12 mouse cellular contexts compared by ENCODE assay signal in the genomic region with DNA sequence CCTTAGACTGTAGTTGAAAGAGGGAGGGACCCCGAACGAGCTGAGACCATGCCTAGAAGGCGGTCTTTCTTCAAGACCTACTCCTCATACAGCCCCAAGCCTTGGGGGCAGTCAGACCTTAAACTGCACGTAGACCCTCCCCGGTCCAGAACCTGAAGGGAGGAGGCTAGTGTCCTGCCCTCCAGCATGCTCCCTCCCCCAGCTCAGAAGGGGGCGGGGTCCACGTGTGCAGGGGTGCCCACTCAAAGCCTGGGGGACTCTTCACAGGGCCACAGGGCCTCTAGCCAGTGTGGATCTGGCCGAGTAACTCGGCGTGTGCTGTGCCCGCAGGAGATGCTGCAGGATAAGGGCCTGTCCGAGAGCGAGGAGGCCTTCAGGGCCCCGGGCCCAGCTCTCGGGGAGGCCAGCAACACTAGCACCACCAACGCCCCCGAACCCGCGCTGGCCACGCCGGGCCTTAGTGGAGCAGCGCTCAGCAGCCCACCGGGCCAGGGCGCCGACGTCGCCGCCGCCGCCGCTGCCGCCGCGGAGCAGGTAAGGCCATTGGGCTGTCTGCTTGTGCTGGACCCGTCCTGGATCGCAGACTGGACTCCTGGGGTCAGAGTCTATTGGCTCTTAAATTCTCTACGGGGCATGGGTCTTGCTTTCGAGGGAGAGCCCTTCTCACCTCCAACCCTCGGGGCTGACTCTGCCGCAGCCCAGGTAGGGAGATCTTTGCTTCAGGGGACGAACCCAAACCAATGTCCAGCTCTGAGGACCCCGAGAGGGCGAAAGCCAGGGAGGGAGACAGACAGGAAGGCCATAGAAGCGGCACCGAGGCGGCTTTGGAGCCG. TPM values are rescaled to one million over a fixed set of nuclear protein-coding genes. Genes with fewer than 3 reads are reported as not detected.
DNase-seq lines count a peak whose midpoint lies in the region; ATAC-seq and TF ChIP-seq lines count a peak whose summit lies in the region.
"Had no signal": no experiment of that assay in that cellular context is flagged by ENCODE, and none has a peak within 500 bp of the region (broad histone marks: within the 10 kb centered on the region; RNA-seq: fewer than 3 reads in every experiment).

No protein-coding gene starts in this region.

- no peaks in the 10 kb centered on the region for H3K36me3 ChIP-seq in heart, embryonic 16.5 days (ENCODE audit: control insufficient read depth, insufficient read depth)
- no peaks in the 10 kb centered on the region for H3K36me3 ChIP-seq in midbrain, embryonic 12.5 days
- no peaks in the 10 kb centered on the region for H3K36me3 ChIP-seq in midbrain, postnatal 0 days (ENCODE audit: insufficient read depth, low read length)
- no peaks in the 10 kb centered on the region for H3K36me3 ChIP-seq in forebrain, embryonic 10.5 days (replicated peaks)

- H3K9ac ChIP-seq in heart, embryonic 16.5 days (ENCODE audit: low read length) = no peak overlapping the region
- H3K9ac ChIP-seq in midbrain, embryonic 12.5 days (replicated peaks) = no peak overlapping the region
- H3K9ac ChIP-seq in midbrain, postnatal 0 days (replicated peaks; ENCODE audit: low read length, poor library complexity, severe bottlenecking) = no peak overlapping the region

- 0 out of 2 replicates have a peak, but pooled peaks have one; percentile 27 for TF ChIP-seq POLR2A in olfactory bulb, adult 2 months (IDR thresholded peaks at IDR 0.05; ENCODE audit: insufficient read depth, low read depth, low read length)

- no peak overlapping the region for H3K27ac ChIP-seq in heart, embryonic 16.5 days (ENCODE audit: low read length)
- H3K27ac ChIP-seq in midbrain, embryonic 12.5 days (replicated peaks) = no peak overlapping the region
- H3K27ac ChIP-seq in midbrain, postnatal 0 days (ENCODE audit: low read depth, low read length) = no peak overlapping the region
- no peak overlapping the region for H3K27ac ChIP-seq in olfactory bulb, adult 2 months (ENCODE audit: insufficient read depth, low read depth, low read length)
- H3K27ac ChIP-seq in forebrain, embryonic 10.5 days = no peak overlapping the region

- no peaks in the 10 kb centered on the region; the same call in 1 of the 2 replicates for H3K4me1 ChIP-seq in heart, embryonic 16.5 days (ENCODE audit: control insufficient read depth, insufficient read depth, low read length)
- H3K4me1 ChIP-seq in midbrain, embryonic 12.5 days = peaks cover 36% of the 10 kb centered on the region
- H3K4me1 ChIP-seq in midbrain, postnatal 0 days (ENCODE audit: insufficient read depth, low read length) = 0 out of 2 replicates have a peak, but pooled peaks cover 2% of the 10 kb centered on the region
- 0 out of 2 replicates have a peak, but pooled peaks cover 4% of the 10 kb centered on the region for H3K4me1 ChIP-seq in olfactory bulb, adult 2 months (ENCODE audit: control insufficient read depth, insufficient read depth, low read length)
- peaks cover 51% of the 10 kb centered on the region for H3K4me1 ChIP-seq in forebrain, embryonic 10.5 days

- no peak for TF ChIP-seq CTCF in midbrain, postnatal 0 days (IDR thresholded peaks at IDR 0.05)
- TF ChIP-seq CTCF in olfactory bulb, adult 2 months (IDR thresholded peaks at IDR 0.05; ENCODE audit: insufficient read depth, low read depth, low read length) = no peak

- no peaks in the 10 kb centered on the region for H3K9me3 ChIP-seq in heart, embryonic 16.5 days (replicated peaks; ENCODE audit: control insufficient read depth, low read length)
- no peaks in the 10 kb centered on the region for H3K9me3 ChIP-seq in midbrain, embryonic 12.5 days
- no peaks in the 10 kb centered on the region for H3K9me3 ChIP-seq in midbrain, postnatal 0 days (ENCODE audit: low read length)
- H3K9me3 ChIP-seq in forebrain, embryonic 10.5 days = no peaks in the 10 kb centered on the region

- intact Hi-C loops in heart, postnatal 25 days (cut with DNase I) = no loop called here

- no peak for ATAC-seq in heart, embryonic 16.5 days (replicated peaks; ENCODE audit: extremely low read depth, insufficient read depth, low FRiP score)
- no peak for ATAC-seq in midbrain, embryonic 12.5 days (ENCODE audit: low FRiP score, low read depth)
- no peak for ATAC-seq in midbrain, postnatal 0 days (ENCODE audit: low FRiP score)

- DNase-seq in heart, postnatal 25 days (ENCODE audit: low spot score) = no peak
- no peak for DNase-seq in midbrain, postnatal 0 days (ENCODE audit: low spot score)
- peak; percentile 15 to 38 for DNase-seq in kidney, postnatal 36 days
- no peak for DNase-seq in spleen, postnatal 4 days (ENCODE audit: low spot score in 2 of 2)
- no peak for DNase-seq in forebrain, embryonic 10.5 days (ENCODE audit: extremely low spot score, low spot score)
- DNase-seq: right cerebral cortex, postnatal 25 days; thymus, postnatal 14 days had no signal

- H3K4me3 ChIP-seq in heart, embryonic 16.5 days (ENCODE audit: low read length) = peak overlapping the region; percentile 20; the same call in 1 of the 2 replicates
- H3K4me3 ChIP-seq in midbrain, embryonic 12.5 days = 0 out of 2 replicates have a peak overlapping the region, but pooled peaks have one; percentile 13
- no peak overlapping the region for H3K4me3 ChIP-seq in midbrain, postnatal 0 days (ENCODE audit: low read depth, low read length)
- H3K4me3 ChIP-seq in olfactory bulb, adult 2 months (ENCODE audit: insufficient read depth, low read depth, low read length) = no peak overlapping the region
- H3K4me3 ChIP-seq in forebrain, embryonic 10.5 days = no peak overlapping the region

- WGBS in heart, embryonic 16.5 days = 7% methylated on average over 47 of the region's 47 CpGs
- WGBS in midbrain, embryonic 12.5 days = under 1% methylated on average over 47 of the region's 47 CpGs
- 3% methylated on average over 47 of the region's 47 CpGs for WGBS in midbrain, postnatal 0 days
- WGBS in olfactory bulb, adult 2 months = 8% methylated on average over 47 of the region's 47 CpGs
- under 1% methylated on average over 47 of the region's 47 CpGs for WGBS in forebrain, embryonic 10.5 days

- H3K27me3 ChIP-seq in heart, embryonic 16.5 days (ENCODE audit: control insufficient read depth, insufficient read depth, low read length) = peaks cover 86% of the 10 kb centered on the region
- H3K27me3 ChIP-seq in midbrain, embryonic 12.5 days = peaks cover 89% of the 10 kb centered on the region
- H3K27me3 ChIP-seq in midbrain, postnatal 0 days (ENCODE audit: insufficient read depth, low read length) = peaks cover 75% of the 10 kb centered on the region
- H3K27me3 ChIP-seq in forebrain, embryonic 10.5 days (ENCODE audit: poor library complexity, severe bottlenecking) = peaks cover 100% of the 10 kb centered on the region

- H3K4me2 ChIP-seq in heart, embryonic 16.5 days (ENCODE audit: low read depth, low read length) = no peak overlapping the region
- H3K4me2 ChIP-seq in midbrain, embryonic 12.5 days (replicated peaks) = no peak overlapping the region
- no peak overlapping the region for H3K4me2 ChIP-seq in midbrain, postnatal 0 days (ENCODE audit: low read depth, low read length, poor library complexity, severe bottlenecking)

RNA-seq across cellular contexts. Expression of a gene that starts 3.7 kb away (rescaled TPM):
- 0.72 and 5.0 TPM in 2 replicates for polyA plus RNA-seq in heart, embryonic 16.5 days (2015; fragmentation: Nextera tagmentation; extraction: Ambion mirVana)
- total RNA-seq in heart, postnatal 25 days (2021) = under 1 TPM in 1 of 2 experiments, not detected in 1; 0.08 TPM
- 0.12 and 0.19 TPM in 2 replicates for polyA plus RNA-seq in midbrain, embryonic 12.5 days (2016; fragmentation: Nextera tagmentation; extraction: Ambion mirVana)
- 0.05 and 0.27 TPM in 2 replicates for total RNA-seq in midbrain, postnatal 0 days (2014; rRNA removed)
- 0.20 and 0.37 TPM in 2 replicates for polyA plus RNA-seq in midbrain, postnatal 0 days (2015; fragmentation: Nextera tagmentation; extraction: Ambion mirVana)
- polyA plus RNA-seq in olfactory bulb, adult 2 months (2012; ENCODE audit: insufficient read depth, insufficient read length, low replicate concordance, missing spikeins) = not detected in 2 replicates
- polyA plus RNA-seq in forebrain, embryonic 10.5 days (2016; fragmentation: Nextera tagmentation; extraction: Ambion mirVana) = 0.25 and 0.30 TPM in 2 replicates

RNA-seq across cellular contexts. Expression of a gene that starts 39.8 kb away (rescaled TPM):
- not detected in 2 replicates for polyA plus RNA-seq in heart, embryonic 16.5 days (2015; fragmentation: Nextera tagmentation; extraction: Ambion mirVana)
- not detected for total RNA-seq in heart, postnatal 25 days (2021)
- not detected in 2 replicates for polyA plus RNA-seq in midbrain, embryonic 12.5 days (2016; fragmentation: Nextera tagmentation; extraction: Ambion mirVana)
- total RNA-seq in midbrain, postnatal 0 days (2014; rRNA removed) = not detected in 2 replicates
- not detected in 2 replicates for polyA plus RNA-seq in midbrain, postnatal 0 days (2015; fragmentation: Nextera tagmentation; extraction: Ambion mirVana)
- polyA plus RNA-seq in olfactory bulb, adult 2 months (2012; ENCODE audit: insufficient read depth, insufficient read length, low replicate concordance, missing spikeins) = not detected in 2 replicates
- not detected in 2 replicates for polyA plus RNA-seq in forebrain, embryonic 10.5 days (2016; fragmentation: Nextera tagmentation; extraction: Ambion mirVana)
- total RNA-seq: gastrocnemius, adult 18-20 months; left cerebral cortex, postnatal 14 days had no signal

RNA-seq across cellular contexts. Expression of a gene that starts 57.6 kb away (rescaled TPM):
- 1.4 and 3.3 TPM in 2 replicates for polyA plus RNA-seq in heart, embryonic 16.5 days (2015; fragmentation: Nextera tagmentation; extraction: Ambion mirVana)
- 1 to 10 TPM; 6.2 to 7.1 TPM for total RNA-seq in heart, postnatal 25 days (2021)
- 0.65 and 0.84 TPM in 2 replicates for polyA plus RNA-seq in midbrain, embryonic 12.5 days (2016; fragmentation: Nextera tagmentation; extraction: Ambion mirVana)
- 3.9 and 4.4 TPM in 2 replicates for total RNA-seq in midbrain, postnatal 0 days (2014; rRNA removed)
- polyA plus RNA-seq in midbrain, postnatal 0 days (2015; fragmentation: Nextera tagmentation; extraction: Ambion mirVana) = 0.32 and 0.42 TPM in 2 replicates
- polyA plus RNA-seq in olfactory bulb, adult 2 months (2012; ENCODE audit: insufficient read depth, insufficient read length, low replicate concordance, missing spikeins) = not detected in 2 replicates
- 2.5 and 3.2 TPM in 2 replicates for polyA plus RNA-seq in forebrain, embryonic 10.5 days (2016; fragmentation: Nextera tagmentation; extraction: Ambion mirVana)

Comparison
In these comparisons a context has a peak if more than half of its experiments do, and no peak if none do; other contexts are left out.
1. H3K4me3 ChIP-seq: peak in heart, embryonic 16.5 days (single experiment) and midbrain, embryonic 12.5 days (single experiment); none in midbrain, postnatal 0 days (single experiment), olfactory bulb, adult 2 months (single experiment) and forebrain, embryonic 10.5 days (single experiment).
2. DNase-seq: peak in kidney, postnatal 36 days (2 of 2); none in heart, postnatal 25 days (single experiment), midbrain, postnatal 0 days (single experiment), spleen, postnatal 4 days (0 of 2) and forebrain, embryonic 10.5 days (single experiment).